Mouse (Mus musculus): ENCODE measurements at regions not wholly inside any gene's neighbourhood (a gene's known extent, or its start where the extent isn't known, plus 50 kb on each side); places are given as distances from the start of the nearest gene placed in this dataset.

DNA sequence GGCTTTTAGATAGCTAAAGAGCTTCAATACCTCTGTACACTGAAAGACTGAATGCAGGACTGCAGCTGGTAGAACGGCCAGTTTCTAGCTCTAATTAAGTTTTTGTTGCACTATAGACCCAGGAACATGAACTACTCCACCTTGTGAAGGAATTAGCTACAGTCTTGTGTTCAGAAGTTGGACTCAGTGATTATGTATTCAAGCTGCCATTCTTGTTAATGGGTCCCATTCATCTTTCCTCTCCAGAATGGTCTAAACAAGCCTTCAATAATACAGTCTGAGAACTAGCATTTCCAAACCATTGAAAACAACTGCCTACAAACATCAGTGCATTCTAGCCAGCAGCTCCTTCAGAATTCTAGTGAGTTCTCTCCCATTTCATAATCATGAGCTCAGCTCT is 362.4 kb downstream of the Meis1 start:
- no peak for TF ChIP-seq CTCF (IDR thresholded peaks at IDR 0.05; ENCODE audit: borderline replicate concordance, control insufficient read depth, extremely low read depth, insufficient read depth, low read length, poor library complexity)
- no peak for TF ChIP-seq POLR2A (IDR thresholded peaks at IDR 0.05; ENCODE audit: control insufficient read depth, extremely low read depth, insufficient read depth, low read length, poor library complexity)
